Mouse (Mus musculus): Measurements from ENCODE around the gene Rbm20. TPM values are rescaled to one million over a fixed set of nuclear protein-coding genes. Genes with fewer than 3 reads are reported as not detected.

Rbm20 gene
- polyA plus RNA-seq, 1 experiment = 0.71 TPM

DNA sequence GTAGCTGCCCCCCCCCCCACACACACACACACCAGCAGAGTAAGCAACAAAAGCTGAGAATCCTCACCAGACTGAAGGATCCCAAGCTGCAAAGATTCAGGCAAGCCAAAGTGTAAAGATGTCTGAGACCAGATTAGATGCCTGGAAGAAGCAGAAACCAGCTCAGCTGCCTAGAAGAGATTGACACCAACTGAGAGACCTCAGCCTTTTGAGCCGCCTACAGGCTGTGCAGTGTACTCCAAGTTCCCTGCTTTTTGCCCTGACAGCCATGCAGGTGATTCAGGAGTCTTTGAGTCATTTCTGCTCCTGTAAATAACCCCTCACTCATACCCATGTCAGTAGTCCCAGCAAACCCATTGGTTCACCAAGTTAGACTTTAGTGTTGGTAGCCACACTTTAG, 203.4 kb downstream of the Rbm20 start:
- Histone ChIP-seq H3K27ac (replicated peaks; ENCODE audit: low read depth, low read length) (no peak overlapping the region), H3K4me3 (ENCODE audit: insufficient read depth, low read depth, low read length) (no peak overlapping the region), H3K4me1 (ENCODE audit: control insufficient read depth, insufficient read depth, insufficient read length, low read length) (no peaks in the 10 kb centered on the region)

DNA sequence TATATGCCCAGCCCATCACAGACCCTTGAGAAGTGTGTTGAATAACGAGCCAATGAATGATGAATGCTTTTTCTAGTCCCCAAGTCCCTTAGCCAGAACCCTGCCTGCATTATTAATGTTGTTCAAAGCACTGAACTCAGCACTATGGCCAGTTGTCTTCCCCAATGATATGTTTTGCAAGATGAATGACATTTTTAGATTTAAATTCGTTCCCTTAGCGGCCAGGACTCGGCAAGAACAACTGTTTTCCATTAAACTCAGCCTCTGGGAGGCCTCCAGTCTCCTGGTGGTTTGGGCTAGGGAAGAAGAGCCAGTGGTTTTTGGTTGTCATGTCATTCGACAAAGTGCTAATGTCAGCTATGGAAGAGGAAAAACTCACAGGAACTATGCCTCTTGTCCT, 204.7 kb downstream of the Rbm20 start:
- Histone ChIP-seq H3K27ac (replicated peaks; ENCODE audit: low read depth, low read length) (no peak overlapping the region), H3K4me1 (ENCODE audit: control insufficient read depth, insufficient read depth, insufficient read length, low read length) (no peaks in the 10 kb centered on the region), H3K4me3 (ENCODE audit: insufficient read depth, low read depth, low read length) (no peak overlapping the region)

DNA sequence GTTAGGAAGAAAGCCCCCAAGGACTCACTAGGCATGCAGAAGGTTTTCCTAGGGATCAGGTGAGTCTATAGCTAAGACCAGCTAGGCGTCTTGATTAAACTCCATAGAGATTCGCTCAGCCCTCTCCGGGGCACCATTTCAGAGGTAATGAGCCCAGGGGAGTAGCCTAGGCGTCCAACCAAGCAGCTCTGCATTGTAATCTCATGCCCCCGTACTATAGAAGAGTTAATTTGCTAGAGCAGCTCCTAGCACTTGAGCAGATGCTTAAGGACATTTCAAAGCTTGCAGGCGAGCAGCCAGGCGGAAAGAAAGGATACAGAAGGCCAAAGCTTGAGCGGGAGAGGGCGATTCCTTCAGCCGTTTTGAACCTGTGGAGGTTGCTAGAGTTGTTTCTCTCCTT, 208.3 kb downstream of the Rbm20 start:
- H3K27ac ChIP-seq (replicated peaks; ENCODE audit: low read depth, low read length) = no peak overlapping the region
- H3K4me3 ChIP-seq (ENCODE audit: insufficient read depth, low read depth, low read length) = no peak overlapping the region
- H3K4me1 ChIP-seq (ENCODE audit: control insufficient read depth, insufficient read depth, insufficient read length, low read length) = no peaks in the 10 kb centered on the region

DNA sequence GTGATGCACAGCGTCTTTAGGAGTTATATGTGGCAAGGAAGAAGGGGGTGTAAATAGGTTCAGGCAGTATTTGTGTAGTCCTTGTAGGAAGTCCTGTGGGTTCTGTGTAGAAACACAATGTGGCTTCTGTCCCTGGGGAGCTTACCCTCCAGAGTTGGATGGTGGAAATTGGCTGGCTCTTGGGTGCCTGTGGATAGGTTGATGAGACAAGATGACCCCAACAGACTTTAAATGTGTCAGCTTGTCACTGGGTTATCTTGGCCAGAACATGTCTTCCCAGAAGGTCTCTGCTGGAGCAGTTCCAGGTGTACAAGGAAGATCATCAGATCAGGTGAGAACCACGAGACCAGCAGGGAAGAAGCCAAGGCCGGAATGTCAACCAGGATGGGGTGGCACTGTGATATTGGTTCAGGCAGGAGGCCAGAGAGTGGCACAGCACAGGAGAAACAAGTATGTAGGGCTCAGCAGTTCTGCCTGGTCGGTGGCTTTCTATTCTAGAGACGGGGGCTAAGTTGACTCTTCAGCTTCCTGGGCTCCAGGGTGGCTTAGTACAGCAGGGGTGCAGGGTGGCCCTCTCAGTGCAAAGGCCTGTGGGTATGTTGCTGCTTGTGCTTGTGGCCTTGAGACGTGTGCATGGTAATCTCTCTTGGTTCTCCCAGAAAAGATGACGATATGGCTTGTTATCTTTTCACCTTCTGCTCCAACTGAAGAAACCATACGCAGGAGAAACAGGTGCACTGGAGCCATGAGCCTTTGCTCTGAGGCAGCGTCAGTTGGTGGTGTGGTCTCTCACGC, 209.7 kb downstream of the Rbm20 start:
- peaks cover 2% of the 10 kb centered on the region; the same call in 1 of the 2 replicates for H3K4me1 ChIP-seq (ENCODE audit: control insufficient read depth, insufficient read depth, insufficient read length, low read length)
- H3K27ac ChIP-seq (replicated peaks; ENCODE audit: low read depth, low read length) = no peak overlapping the region

DNA sequence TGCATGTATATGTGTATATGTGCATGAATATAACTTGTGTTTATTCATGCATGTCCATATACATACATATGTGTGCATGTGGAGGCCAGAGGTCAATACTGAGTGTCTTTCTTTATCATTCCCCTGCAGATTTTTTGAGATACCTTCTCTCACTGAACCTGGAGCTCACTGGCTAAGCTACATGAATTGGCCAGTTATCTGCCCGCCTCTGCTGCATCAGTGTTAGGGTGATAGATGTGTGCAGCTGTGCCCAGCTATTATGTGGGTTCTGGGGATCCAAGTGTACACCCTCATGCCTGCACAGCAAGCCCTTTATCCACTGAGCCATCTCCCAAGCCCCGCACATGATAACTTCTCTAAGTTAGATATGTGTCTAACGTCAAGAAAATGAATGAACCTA, 210.7 kb downstream of the Rbm20 start:
- no peak overlapping the region for H3K4me3 ChIP-seq (ENCODE audit: insufficient read depth, low read depth, low read length)
- no peak overlapping the region for H3K27ac ChIP-seq (replicated peaks; ENCODE audit: low read depth, low read length)
- H3K4me1 ChIP-seq (ENCODE audit: control insufficient read depth, insufficient read depth, insufficient read length, low read length) = peaks cover 2% of the 10 kb centered on the region; the same call in 1 of the 2 replicates

More for the DNA sequence above, 209.7 kb downstream of the Rbm20 start:
- H3K4me3 ChIP-seq (ENCODE audit: insufficient read depth, low read depth, low read length) = no peak overlapping the region

DNA sequence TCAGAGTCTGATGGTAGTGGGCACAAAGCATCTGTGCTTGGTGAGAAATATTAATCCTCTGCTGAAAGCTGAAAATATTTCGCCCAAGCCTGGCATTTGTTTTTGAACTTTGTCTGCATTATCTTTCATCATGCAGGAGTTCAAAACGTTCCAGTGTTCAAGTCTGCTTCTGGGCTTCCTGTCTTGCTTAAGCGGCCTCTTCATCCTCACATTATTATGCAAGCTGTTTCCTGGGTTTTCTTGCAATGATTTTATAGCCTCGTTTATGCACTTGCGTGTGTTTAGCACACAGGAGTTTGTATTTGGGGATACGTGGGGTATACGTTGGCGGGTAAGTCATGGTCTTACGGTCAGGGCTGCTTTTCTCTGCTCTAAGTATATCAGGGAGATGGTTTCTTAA, 211.2 kb downstream of the Rbm20 start:
- Histone ChIP-seq H3K4me3 (ENCODE audit: insufficient read depth, low read depth, low read length) (no peak overlapping the region), H3K27ac (replicated peaks; ENCODE audit: low read depth, low read length) (no peak overlapping the region), H3K4me1 (ENCODE audit: control insufficient read depth, insufficient read depth, insufficient read length, low read length) (peaks cover 2% of the 10 kb centered on the region; the same call in 1 of the 2 replicates)

DNA sequence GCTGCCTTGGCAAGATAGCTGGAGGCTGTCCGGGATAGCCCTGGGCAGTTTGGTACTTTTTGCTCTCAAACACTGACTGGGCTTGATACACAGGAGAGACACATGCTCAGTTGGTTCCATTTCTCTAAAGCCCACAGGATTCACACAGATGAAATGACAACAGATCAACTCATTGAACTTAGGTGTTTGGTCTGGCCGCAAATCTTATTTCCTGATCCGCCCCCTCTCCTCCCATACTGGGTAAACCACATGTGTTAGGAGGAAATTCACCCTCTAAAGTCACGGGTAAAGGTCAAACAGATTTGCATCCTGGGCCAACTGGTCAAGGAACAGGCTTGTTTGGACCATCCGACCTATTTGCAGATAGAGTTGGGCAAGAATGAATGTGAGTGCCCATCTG, 212.4 kb downstream of the Rbm20 start:
- no peak overlapping the region for H3K27ac ChIP-seq (replicated peaks; ENCODE audit: low read depth, low read length)
- H3K4me3 ChIP-seq (ENCODE audit: insufficient read depth, low read depth, low read length) = no peak overlapping the region
- peaks cover 4% of the 10 kb centered on the region; the same call in 1 of the 2 replicates for H3K4me1 ChIP-seq (ENCODE audit: control insufficient read depth, insufficient read depth, insufficient read length, low read length)

DNA sequence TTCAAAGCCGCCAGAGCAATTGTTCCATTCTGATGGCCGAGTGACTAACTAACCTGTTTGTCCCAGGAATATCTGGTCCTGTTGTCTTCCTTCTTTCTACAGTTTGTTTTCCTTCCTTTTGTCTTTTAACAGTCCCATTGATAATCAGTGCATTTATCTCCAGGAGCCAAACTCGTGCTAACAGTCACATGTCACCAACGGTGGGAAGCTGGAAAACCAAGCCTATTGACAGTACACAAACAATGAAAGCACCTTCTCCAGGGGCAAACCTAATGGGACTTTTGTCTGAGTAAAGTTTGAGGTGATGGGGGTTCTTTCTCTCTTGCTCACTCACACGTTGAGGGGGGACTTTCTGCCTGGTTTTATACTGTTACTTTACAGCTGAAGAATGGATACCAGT, 213.2 kb downstream of the Rbm20 start:
- Histone ChIP-seq H3K4me1 (ENCODE audit: control insufficient read depth, insufficient read depth, insufficient read length, low read length) (peaks cover 6% of the 10 kb centered on the region; the same call in 1 of the 2 replicates), H3K27ac (replicated peaks; ENCODE audit: low read depth, low read length) (no peak overlapping the region), H3K4me3 (ENCODE audit: insufficient read depth, low read depth, low read length) (no peak overlapping the region)

DNA sequence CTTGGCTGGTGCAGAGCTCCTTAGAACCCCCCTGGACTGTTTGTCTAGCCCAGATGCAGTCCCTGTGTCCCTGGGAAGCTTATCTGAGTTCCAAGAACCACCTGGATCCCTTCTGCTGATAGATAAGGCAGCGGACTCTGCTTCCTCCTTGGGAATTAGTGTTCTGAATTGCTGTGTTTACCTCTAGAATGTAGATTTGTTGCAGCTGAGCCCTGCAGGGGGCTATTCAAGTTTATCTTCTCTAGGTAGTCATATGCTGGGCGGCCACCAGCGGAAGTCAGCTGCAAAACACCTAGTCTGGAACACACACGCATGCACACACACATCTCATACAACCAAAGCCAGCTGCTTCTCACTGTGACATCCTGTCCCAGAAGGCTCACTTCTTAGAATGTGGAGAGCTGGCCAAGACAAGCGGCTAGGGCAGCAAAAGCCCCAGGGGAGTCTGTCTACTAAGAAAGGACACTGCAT, 213.7 kb downstream of the Rbm20 start:
- Histone ChIP-seq H3K27ac (replicated peaks; ENCODE audit: low read depth, low read length) (no peak overlapping the region), H3K4me3 (ENCODE audit: insufficient read depth, low read depth, low read length) (no peak overlapping the region), H3K4me1 (ENCODE audit: control insufficient read depth, insufficient read depth, insufficient read length, low read length) (peaks cover 6% of the 10 kb centered on the region; the same call in 1 of the 2 replicates)

DNA sequence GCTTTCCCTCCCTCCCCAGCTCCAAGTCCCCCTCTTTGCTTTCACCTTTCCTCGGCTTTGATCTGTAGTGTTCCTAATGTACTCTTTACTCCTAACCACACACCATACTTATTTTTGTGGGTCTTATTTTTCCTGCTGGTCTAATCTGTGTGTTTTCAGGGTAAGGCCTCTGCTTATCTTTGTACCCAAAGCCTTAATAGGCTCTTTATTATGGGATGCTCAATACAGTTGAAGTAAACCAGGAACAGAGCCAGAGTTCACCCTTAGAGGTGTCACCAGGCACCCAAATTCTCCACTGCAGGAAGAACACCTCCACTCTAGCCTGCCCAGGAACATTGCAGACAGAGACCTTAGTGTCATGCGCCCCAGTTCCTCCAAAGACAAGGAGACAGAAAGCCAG, 214.5 kb downstream of the Rbm20 start:
- no peak overlapping the region for H3K4me3 ChIP-seq (ENCODE audit: insufficient read depth, low read depth, low read length)
- H3K4me1 ChIP-seq (ENCODE audit: control insufficient read depth, insufficient read depth, insufficient read length, low read length) = peaks cover 6% of the 10 kb centered on the region; the same call in 1 of the 2 replicates
- no peak overlapping the region for H3K27ac ChIP-seq (replicated peaks; ENCODE audit: low read depth, low read length)

DNA sequence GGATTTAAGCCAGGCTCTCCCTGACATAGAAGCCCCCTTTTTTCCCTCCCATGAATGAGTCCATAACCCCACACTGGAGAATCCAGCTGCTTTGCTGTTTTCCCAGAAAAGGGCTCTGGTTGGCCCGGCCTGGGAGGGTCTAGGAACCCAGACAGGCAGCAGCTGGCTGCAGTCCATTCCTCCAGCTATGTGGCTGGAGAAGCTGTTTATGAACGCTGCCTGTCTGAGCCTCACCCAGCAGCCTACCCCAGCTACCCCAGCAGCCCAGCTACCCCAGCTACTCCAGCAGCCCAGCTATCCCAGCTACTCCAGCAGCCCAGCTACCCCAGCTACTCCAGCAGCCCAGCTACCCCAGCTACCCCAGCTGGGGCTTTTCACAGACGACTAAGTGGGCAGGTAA, 215.0 kb downstream of the Rbm20 start, which contains the start of gene Pdcd4:
Pdcd4 (plus strand) TSS at position 171 of the 400 bp plus-strand sequence.
- no peak within 1 kb of the TSS for H3K27ac ChIP-seq (replicated peaks; ENCODE audit: low read depth, low read length)
- peaks cover 6% of the 10 kb centered on the region; the same call in 1 of the 2 replicates for H3K4me1 ChIP-seq (ENCODE audit: control insufficient read depth, insufficient read depth, insufficient read length, low read length)
- H3K4me3 ChIP-seq (ENCODE audit: insufficient read depth, low read depth, low read length) = no peak within 1 kb of the TSS

DNA sequence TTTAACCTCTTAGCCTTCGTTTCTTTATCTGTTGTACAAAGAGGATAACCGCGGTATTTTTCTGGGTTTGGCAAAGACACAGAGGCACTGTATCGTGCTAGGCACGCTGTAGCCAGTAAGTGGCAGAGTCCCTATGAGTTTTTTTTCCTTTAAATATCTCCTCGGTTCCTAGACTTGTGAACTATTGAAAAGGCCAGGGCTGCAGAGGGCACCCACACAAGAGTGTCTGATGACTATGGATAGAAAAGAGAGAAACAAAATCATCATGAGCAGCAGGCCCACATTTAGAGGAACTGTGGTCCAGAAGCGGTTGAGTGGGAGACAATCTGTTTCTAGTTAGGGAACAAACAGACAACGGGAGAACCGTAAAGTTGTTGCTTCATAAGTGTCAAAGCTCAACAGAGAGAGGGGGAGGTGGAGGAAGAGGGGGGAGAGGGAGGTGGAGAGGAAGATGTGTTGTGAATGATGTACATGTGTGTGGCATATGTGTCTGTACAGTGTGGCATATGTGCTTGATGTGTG, 215.8 kb downstream of the Rbm20 start:
- H3K4me1 ChIP-seq (ENCODE audit: control insufficient read depth, insufficient read depth, insufficient read length, low read length) = peaks cover 6% of the 10 kb centered on the region; the same call in 1 of the 2 replicates
- H3K27ac ChIP-seq (replicated peaks; ENCODE audit: low read depth, low read length) = no peak overlapping the region
- H3K4me3 ChIP-seq (ENCODE audit: insufficient read depth, low read depth, low read length) = no peak overlapping the region

DNA sequence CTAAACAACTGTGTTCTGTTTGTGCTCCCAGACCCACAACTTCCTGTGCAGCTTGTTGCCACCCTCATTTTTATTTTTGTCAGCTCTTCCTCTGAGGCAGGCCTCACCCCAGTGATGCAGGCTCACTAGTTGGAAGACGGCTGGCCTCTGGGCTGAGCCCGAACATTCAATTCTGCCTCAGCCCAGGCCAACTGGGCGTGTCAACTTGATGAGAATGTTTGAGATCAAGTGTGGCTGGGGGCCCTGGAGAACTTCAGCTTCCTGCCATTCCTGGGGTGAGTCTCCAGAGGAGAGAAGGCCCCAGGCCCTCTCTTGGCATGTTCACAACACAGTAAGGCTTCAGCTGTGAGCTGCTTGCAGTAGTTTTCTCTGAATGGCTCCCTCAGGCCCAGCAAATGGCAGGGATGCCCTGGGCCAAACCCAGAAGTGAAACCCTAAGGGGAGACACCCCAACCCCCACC, 216.6 kb downstream of the Rbm20 start:
- peak overlapping the region; percentile 43; the same call in 1 of the 2 replicates for H3K27ac ChIP-seq (replicated peaks; ENCODE audit: low read depth, low read length)

DNA sequence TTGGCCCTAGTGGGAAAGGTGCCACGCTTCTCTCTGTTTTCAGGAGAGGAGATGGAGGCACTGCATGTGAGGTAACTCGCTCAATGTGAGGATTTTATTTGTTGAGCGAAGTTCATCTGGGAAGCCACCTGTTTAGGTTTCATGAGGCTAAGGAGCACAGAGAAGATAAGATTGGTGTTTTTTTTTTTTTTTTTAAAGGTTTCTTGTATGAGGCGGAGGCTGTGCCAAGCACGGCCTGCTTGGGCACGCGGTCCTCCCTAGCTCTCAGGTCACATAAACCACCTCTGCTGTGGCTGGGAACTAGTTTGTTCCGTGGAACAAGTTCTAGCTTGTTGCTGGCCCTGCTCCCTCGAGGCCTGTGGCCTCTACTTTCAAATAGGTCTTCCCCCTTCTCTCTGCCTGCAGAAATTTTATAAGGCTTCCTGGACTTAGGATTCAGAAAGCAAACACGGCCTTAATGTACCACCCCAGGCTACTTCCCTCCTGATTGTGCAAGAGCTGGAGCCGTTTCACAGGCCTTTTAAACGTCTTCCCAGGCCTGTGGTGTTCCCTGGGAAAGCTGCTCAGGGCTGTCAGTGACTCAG, 217.5 kb downstream of the Rbm20 start:
- H3K27ac ChIP-seq (replicated peaks; ENCODE audit: low read depth, low read length) = peak overlapping the region; percentile 51; the same call in 1 of the 2 replicates
- H3K4me3 ChIP-seq (ENCODE audit: insufficient read depth, low read depth, low read length) = no peak overlapping the region
- peaks cover 6% of the 10 kb centered on the region; the same call in 1 of the 2 replicates for H3K4me1 ChIP-seq (ENCODE audit: control insufficient read depth, insufficient read depth, insufficient read length, low read length)

More for the DNA sequence above, 216.6 kb downstream of the Rbm20 start:
- Histone ChIP-seq H3K4me1 (ENCODE audit: control insufficient read depth, insufficient read depth, insufficient read length, low read length) (peaks cover 6% of the 10 kb centered on the region; the same call in 1 of the 2 replicates), H3K4me3 (ENCODE audit: insufficient read depth, low read depth, low read length) (no peak overlapping the region)

DNA sequence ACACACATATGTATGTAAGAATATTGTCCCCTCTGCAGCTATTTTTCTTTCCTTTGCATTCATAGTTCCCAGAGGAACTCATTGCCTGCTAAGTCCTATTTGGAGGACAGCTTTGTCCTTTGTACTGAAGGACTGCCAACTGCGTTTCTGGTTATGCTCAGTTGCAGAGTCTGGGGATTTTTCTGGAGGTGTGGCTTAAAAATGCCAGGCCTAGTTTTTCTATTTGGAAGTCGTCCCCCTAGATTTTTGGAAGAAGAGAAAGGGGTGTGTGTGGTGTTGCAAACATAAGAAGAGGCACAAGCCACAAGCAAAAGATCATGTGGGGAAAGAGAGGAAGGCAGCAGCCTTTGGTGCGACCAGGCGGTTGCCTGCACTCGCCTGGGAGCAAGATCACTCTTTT, 220.9 kb downstream of the Rbm20 start:
- no peak overlapping the region for H3K27ac ChIP-seq (replicated peaks; ENCODE audit: low read depth, low read length)
- H3K4me3 ChIP-seq (ENCODE audit: insufficient read depth, low read depth, low read length) = no peak overlapping the region
- peaks cover 11% of the 10 kb centered on the region; the same call in 1 of the 2 replicates for H3K4me1 ChIP-seq (ENCODE audit: control insufficient read depth, insufficient read depth, insufficient read length, low read length)
